Mouse (Mus musculus): Measurements from ENCODE around the gene Gm16442. TPM values are rescaled to one million over a fixed set of nuclear protein-coding genes. Genes with fewer than 3 reads are reported as not detected.

The Gm16442 gene
- not detected for total RNA-seq (2023)

GRCm38 (mm10) chr7:20122479-20122878 lies at the start of gene Gm16442:
Gene Gm16442 (minus strand): TSS chr7:20122579.

GRCm38 (mm10) chr7:20168277-20168676 lies 45.9 kb upstream of the Gm16442 start, which contains the start of gene Vmn1r94:
Gene Vmn1r94 (minus strand): TSS chr7:20168377.

DNA sequence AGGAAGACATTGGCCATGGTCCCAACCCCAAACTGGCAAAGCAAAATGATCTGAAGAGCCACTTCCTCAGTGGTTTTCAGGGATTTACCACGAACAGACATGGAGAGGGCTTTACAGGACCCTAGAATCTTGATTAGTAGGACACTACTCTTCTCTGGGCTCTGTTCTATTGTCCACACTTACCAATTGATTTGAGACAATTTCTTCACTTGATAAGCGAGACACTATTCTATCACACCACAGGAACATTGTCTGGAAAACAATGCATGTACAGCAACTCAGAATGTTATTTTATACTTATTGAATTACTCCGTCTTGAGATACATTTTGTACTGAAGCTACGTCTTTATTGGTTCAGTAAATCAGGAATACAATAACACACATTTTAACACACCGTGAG lies 16.6 kb upstream of the Gm16442 start, which contains the start of gene Vmn1r93:
Gene Vmn1r93 (minus strand): TSS at position 101 of the 400 bp plus-strand sequence.

GRCm38 (mm10) chr7:20099380-20099779 lies 23.0 kb downstream of the Gm16442 start, which contains the start of gene Vmn1r91:
Gene Vmn1r91 (plus strand): TSS chr7:20099680.

Other genes starting within 250 kb of the Gm16442 start
- under 1 TPM; 0.68 TPM for gene Ceacam19, start 234.6 kb downstream of the Gm16442 start, total RNA-seq (2023)
- gene Pvr, start 201.4 kb downstream of the Gm16442 start, total RNA-seq (2023), result 1 to 10 TPM; 4.1 to 5.1 TPM
- gene Igsf23, start 171.8 kb downstream of the Gm16442 start, total RNA-seq (2023), result not detected
- not detected for gene Ceacam20, start 157.2 kb downstream of the Gm16442 start, total RNA-seq (2023)
- not detected for gene Nlrp9b, start 131.1 kb downstream of the Gm16442 start, total RNA-seq (2023)
- not detected for gene Vmn1r91, start 22.9 kb downstream of the Gm16442 start, total RNA-seq (2023)
- not detected for gene Vmn1r93, start 16.5 kb upstream of the Gm16442 start, total RNA-seq (2023)
- gene Vmn1r94, start 45.8 kb upstream of the Gm16442 start, total RNA-seq (2023), result not detected
- gene Vmn1r95, start 71.1 kb upstream of the Gm16442 start, total RNA-seq (2023), result not detected
- gene Gm6164, start 83.0 kb upstream of the Gm16442 start, total RNA-seq (2023), result not detected
- not detected for gene Gm4498, start 111.2 kb upstream of the Gm16442 start, total RNA-seq (2023)
- gene Gm5890, start 140.3 kb upstream of the Gm16442 start, total RNA-seq (2023), result not detected
- gene Gm4133, start 211.5 kb upstream of the Gm16442 start, total RNA-seq (2023), result not detected

Data from neutrophil, adult 83 days (primary cell).